ENCODE assay signal across 8 mouse cellular contexts in the genomic region with DNA sequence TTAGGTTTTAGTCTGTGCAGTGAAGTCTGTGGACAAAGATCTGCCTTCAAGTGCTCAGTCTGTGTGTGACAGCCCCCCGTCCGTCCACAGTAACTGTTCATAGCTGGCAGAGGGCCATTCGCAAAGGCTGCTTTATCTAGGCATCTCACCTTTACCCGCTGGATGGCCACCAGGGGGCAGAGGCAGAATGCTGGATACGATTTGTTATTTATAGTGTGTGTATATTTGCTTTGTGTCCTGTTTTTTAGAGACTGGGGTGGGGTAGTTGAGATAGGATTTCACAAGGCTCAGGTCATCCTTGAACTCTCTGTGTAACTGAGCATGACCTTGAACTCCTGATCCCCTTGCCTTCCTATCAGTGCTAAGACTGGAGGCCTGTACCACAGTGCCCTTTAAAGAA. TPM values are rescaled to one million over a fixed set of nuclear protein-coding genes. Genes with fewer than 3 reads are reported as not detected.
DNase-seq lines count a peak whose midpoint lies in the region; ATAC-seq and TF ChIP-seq lines count a peak whose summit lies in the region.

No protein-coding gene starts in this region.

- TF ChIP-seq POLR2A in spleen, adult 2 months (IDR thresholded peaks at IDR 0.05; ENCODE audit: low read depth, low read length) = no peak

- H3K27me3 ChIP-seq in hindbrain, embryonic 10.5 days (ENCODE audit: insufficient read depth, poor library complexity, severe bottlenecking) = no peaks in the 10 kb centered on the region
- no peaks in the 10 kb centered on the region for H3K27me3 ChIP-seq in hindbrain, embryonic 13.5 days
- no peaks in the 10 kb centered on the region for H3K27me3 ChIP-seq in spleen, adult 2 months (ENCODE audit: control insufficient read depth, insufficient read depth, low read length)

- no peaks in the 10 kb centered on the region for H3K9me3 ChIP-seq in hindbrain, embryonic 10.5 days
- no peaks in the 10 kb centered on the region for H3K9me3 ChIP-seq in hindbrain, embryonic 13.5 days

- WGBS in hindbrain, embryonic 10.5 days = 32% methylated on average over 5 of the region's 5 CpGs
- WGBS in hindbrain, embryonic 13.5 days = 26% methylated on average over 5 of the region's 5 CpGs
- WGBS in spleen, adult 2 months = 10% methylated on average over 5 of the region's 5 CpGs

- peak; percentile 49; the same call in 1 of the 2 replicates for TF ChIP-seq CTCF in spleen, adult 2 months (IDR thresholded peaks at IDR 0.05; ENCODE audit: extremely low read depth, insufficient read depth, insufficient read length, insufficient replicate concordance)

- H3K4me2 ChIP-seq in hindbrain, embryonic 13.5 days = no peak overlapping the region

- no peak overlapping the region for H3K4me3 ChIP-seq in hindbrain, embryonic 10.5 days
- no peak overlapping the region for H3K4me3 ChIP-seq in hindbrain, embryonic 13.5 days
- H3K4me3 ChIP-seq in spleen, adult 2 months (ENCODE audit: extremely low read depth, insufficient read depth, insufficient read length) = no peak overlapping the region

- no peaks in the 10 kb centered on the region for H3K36me3 ChIP-seq in hindbrain, embryonic 10.5 days
- no peaks in the 10 kb centered on the region for H3K36me3 ChIP-seq in hindbrain, embryonic 13.5 days
- no peaks in the 10 kb centered on the region for H3K36me3 ChIP-seq in spleen, adult 2 months (ENCODE audit: control insufficient read depth, insufficient read depth, low read length)

- peak; percentile 62 for DNase-seq in hindbrain, embryonic 10.5 days (ENCODE audit: low spot score)
- DNase-seq in ZHBTc4 (ENCODE audit: low read depth, low spot score) = peak; percentile 81
- peak; percentile 80 for DNase-seq in embryo, embryonic 10 days (ENCODE audit: low spot score)
- peak; percentile 59 for DNase-seq in heart, adult 8-10 months (ENCODE audit: low spot score)
- peak; percentile 51 to 71 for DNase-seq in layer of hippocampus, postnatal 10 days (ENCODE audit: low spot score in 2 of 2)
- DNase-seq in mesoderm, embryonic 11.5 days (ENCODE audit: low read depth, low spot score) = peak; percentile 64
- DNase-seq in spleen, adult 2 months (ENCODE audit: low read depth in 1 of 2, low spot score in 2 of 2) = peak in 1 of 2 experiments; percentile 49

- no peak overlapping the region for H3K27ac ChIP-seq in hindbrain, embryonic 10.5 days
- no peak overlapping the region for H3K27ac ChIP-seq in hindbrain, embryonic 13.5 days
- no peak overlapping the region for H3K27ac ChIP-seq in spleen, adult 2 months (ENCODE audit: insufficient read depth, low read length)

- H3K4me1 ChIP-seq in hindbrain, embryonic 10.5 days (replicated peaks) = peaks cover 11% of the 10 kb centered on the region
- H3K4me1 ChIP-seq in hindbrain, embryonic 13.5 days (replicated peaks) = no peaks in the 10 kb centered on the region
- no peaks in the 10 kb centered on the region for H3K4me1 ChIP-seq in spleen, adult 2 months (ENCODE audit: control insufficient read depth, insufficient read depth, insufficient read length)

- no peak overlapping the region for H3K9ac ChIP-seq in hindbrain, embryonic 13.5 days

- ATAC-seq in hindbrain, embryonic 13.5 days (ENCODE audit: low FRiP score) = no peak

RNA-seq across cellular contexts. Expression of a gene that starts 1.8 kb away (rescaled TPM):
- 242 and 269 TPM in 2 replicates for polyA plus RNA-seq in hindbrain, embryonic 10.5 days (2016; fragmentation: Nextera tagmentation; extraction: Ambion mirVana)
- polyA plus RNA-seq in hindbrain, embryonic 13.5 days (2015; fragmentation: Nextera tagmentation; extraction: Ambion mirVana) = 403 and 404 TPM in 2 replicates
- total RNA-seq in heart, adult 8-10 months (2022) = 100 to 1,000 TPM; 182 to 262 (median 217) TPM
- total RNA-seq in layer of hippocampus, postnatal 10 days (2021) = 100 to 1,000 TPM; 202 to 214 TPM
- polyA plus RNA-seq in spleen, adult 2 months (2012; rRNA removed) = 48.0 and 54.2 TPM in 2 replicates

RNA-seq across cellular contexts. Expression of a gene that starts 36.6 kb away (rescaled TPM):
- polyA plus RNA-seq in hindbrain, embryonic 10.5 days (2016; fragmentation: Nextera tagmentation; extraction: Ambion mirVana) = 28.4 and 32.5 TPM in 2 replicates
- 5.0 and 5.4 TPM in 2 replicates for polyA plus RNA-seq in hindbrain, embryonic 13.5 days (2015; fragmentation: Nextera tagmentation; extraction: Ambion mirVana)
- total RNA-seq in heart, adult 8-10 months (2022) = 10 to 100 TPM; 24.9 to 28.7 (median 26.5) TPM
- 1 to 10 TPM; 1.9 to 2.4 TPM for total RNA-seq in layer of hippocampus, postnatal 10 days (2021)
- 13.9 and 17.9 TPM in 2 replicates for polyA plus RNA-seq in spleen, adult 2 months (2012; rRNA removed)
